Mouse (Mus musculus): ENCODE results near the gene Ccdc71l.

DNA sequence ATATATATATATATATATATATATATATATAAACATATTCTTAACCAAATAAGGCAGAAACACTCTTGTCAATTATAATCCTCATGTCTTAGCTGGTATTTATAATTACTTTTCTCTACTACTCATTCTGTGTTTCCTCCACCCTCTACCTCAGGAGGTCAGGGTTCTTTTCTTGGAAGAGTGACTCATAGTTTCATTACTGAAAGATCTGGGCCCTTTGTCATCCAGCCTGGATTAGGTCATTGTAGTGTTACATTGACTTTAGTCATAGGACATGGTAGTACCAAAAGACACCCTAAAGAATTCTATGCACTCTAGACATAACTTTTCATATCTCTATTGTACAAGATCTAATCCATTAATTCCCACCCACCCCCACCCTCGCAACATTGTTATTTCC, 35.0 kb upstream of the Ccdc71l start:
- TF ChIP-seq ZC3H11A (IDR thresholded peaks at IDR 0.05; ENCODE audit: borderline replicate concordance, low read depth, low read length) (no peak), HCFC1 (IDR thresholded peaks at IDR 0.05; ENCODE audit: borderline replicate concordance, insufficient read depth, low read length) (no peak), CHD2 (IDR thresholded peaks at IDR 0.05; ENCODE audit: low read depth, low read length) (no peak)

All from ES-E14 (cell line).